Mouse (Mus musculus) forebrain, postnatal 0 days (tissue): Measurements from ENCODE around the gene Gabrg3. TPM values are rescaled to one million over a fixed set of nuclear protein-coding genes. Genes with fewer than 3 reads are reported as not detected.

Source experiments
- ATAC-seq: fragments of 200-750 bp; cut with Nextera tagmentation; 2 replicates; pipeline ENCODE4 v1.8.0; 2017; ENCODE audit warnings: mild to moderate bottlenecking, moderate library complexity
- DNase-seq: peaks from one replicate; pipeline ENCODE4 v3.0.0-alpha.2; 2015
- H3K27ac ChIP-seq: fragments of 300-500 bp; sonication (generic); 2 replicates; pipeline ENCODE4 v1.5.1; 2014; ENCODE audit warnings: low read depth, mild to moderate bottlenecking, antibody characterized with exemption, low read length, moderate library complexity, mixed read lengths
- H3K27me3 ChIP-seq: fragments of 300-500 bp; sonication (generic); 2 replicates; pipeline ENCODE4 v1.6.1; 2014; ENCODE audit warnings: mild to moderate bottlenecking, low read length, mixed read lengths; ENCODE audit not compliant: insufficient read depth
- H3K36me3 ChIP-seq: fragments of 300-500 bp; sonication (generic); 2 replicates; pipeline ENCODE4 v1.6.1; 2014; ENCODE audit warnings: mild to moderate bottlenecking, moderate library complexity; ENCODE audit not compliant: insufficient read depth
- H3K4me1 ChIP-seq: fragments of 300-500 bp; sonication (generic); 2 replicates; pipeline ENCODE4 v1.6.1; 2014; ENCODE audit warnings: antibody characterized with exemption; ENCODE audit not compliant: insufficient read depth
- H3K4me2 ChIP-seq: fragments of 300-500 bp; sonication (generic); 2 replicates; pipeline ENCODE4 v1.6.1; 2014; ENCODE audit warnings: low read depth, mild to moderate bottlenecking, moderate library complexity
- H3K4me3 ChIP-seq: fragments of 300-500 bp; sonication (generic); 2 replicates; pipeline ENCODE4 v1.5.1; 2014; ENCODE audit warnings: low read depth, low read length, mixed read lengths
- H3K9ac ChIP-seq: fragments of 300-500 bp; sonication (generic); 2 replicates; pipeline ENCODE4 v1.6.1; 2014; ENCODE audit warnings: mild to moderate bottlenecking
- H3K9me3 ChIP-seq: fragments of 300-500 bp; sonication (generic); 2 replicates; pipeline ENCODE4 v1.6.1; 2016; ENCODE audit warnings: low read length
- CTCF ChIP-seq: sonication (generic); IDR thresholded peaks from 2 replicates; pipeline ENCODE4 v1.5.1; 2016; ENCODE audit warnings: antibody characterized with exemption, control low read depth, low read depth
- WGBS: fragments of 180-500 bp; shearing (Covaris S2); extraction: QIAGEN DNeasy Blood & Tissue Kit; methylation state at CpG from one replicate; pipeline ENCODE4 v1.1.7; 2014; 5-methylcytosine and 5-hydroxymethylcytosine counted together
- polyA plus RNA-seq: library from polyadenylated mRNA; unstranded; fragments of >200 nt; fragmentation: Nextera tagmentation; extraction: Ambion mirVana; gene quantifications from 2 replicates; pipeline ENCODE4 v1.2.1, GENCODE M21; 2015
- total RNA-seq: library from RNA; depleted of rRNA; stranded (reverse); fragments of >200 nt; gene quantifications from 2 replicates; pipeline ENCODE4 v1.2.3, GENCODE M21; 2014

Gabrg3 gene
- total and polyA plus RNA-seq, 2 experiments from 2014 or later: 9.6 to 21.6 TPM

- ATAC-seq: no peak
- Histone ChIP-seq H3K9me3 (no peaks in the 10 kb centered on the region), H3K27me3 (no peaks in the 10 kb centered on the region), H3K4me3 (no peak overlapping the region), H3K4me2 (no peak overlapping the region), H3K36me3 (no peaks in the 10 kb centered on the region), H3K9ac (no peak overlapping the region), H3K27ac (no peak overlapping the region), H3K4me1 (no peaks in the 10 kb centered on the region)
- 79% methylated on average over 1 of the region's 1 CpGs for whole genome bisulfite sequencing
- no peak for TF ChIP-seq CTCF
- no peak for DNase-seq
Observed at GRCm38 (mm10) chr7:57314971-57315370, 72.0 kb downstream of the Gabrg3 start.

- ATAC-seq (no peak), DNase-seq (no peak)
- Histone ChIP-seq H3K27me3 (no peaks in the 10 kb centered on the region), H3K27ac (no peak overlapping the region), H3K9ac (no peak overlapping the region), H3K36me3 (no peaks in the 10 kb centered on the region), H3K9me3 (no peaks in the 10 kb centered on the region), H3K4me3 (no peak overlapping the region), H3K4me2 (no peak overlapping the region), H3K4me1 (no peaks in the 10 kb centered on the region)
- 91% methylated on average over 2 of the region's 2 CpGs for WGBS
- TF ChIP-seq CTCF: no peak
Observed at GRCm38 (mm10) chr7:57312018-57312417, 75.0 kb downstream of the Gabrg3 start.

- 86% methylated on average over 1 of the region's 1 CpGs for WGBS
- ATAC-seq: no peak
Observed at GRCm38 (mm10) chr7:57307337-57307736, 79.7 kb downstream of the Gabrg3 start.

GRCm38 (mm10) chr7:57296639-57297038 lies 90.3 kb downstream of the Gabrg3 start:
- WGBS: 74% methylated on average over 3 of the region's 3 CpGs
- H3K4me1 ChIP-seq: no peaks in the 10 kb centered on the region
- H3K4me2 ChIP-seq: no peak overlapping the region
- peak; percentile 50 for ATAC-seq
- no peak overlapping the region for H3K4me3 ChIP-seq
- no peak overlapping the region for H3K9ac ChIP-seq
- H3K27ac ChIP-seq: no peak overlapping the region
- no peak for TF ChIP-seq CTCF
- H3K27me3 ChIP-seq: no peaks in the 10 kb centered on the region
- H3K36me3 ChIP-seq: no peaks in the 10 kb centered on the region
- no peaks in the 10 kb centered on the region for H3K9me3 ChIP-seq
- peak; percentile 48 for DNase-seq

More at GRCm38 (mm10) chr7:57307337-57307736, 79.7 kb downstream of the Gabrg3 start:
- no peak overlapping the region for H3K4me3 ChIP-seq
- no peaks in the 10 kb centered on the region for H3K27me3 ChIP-seq
- H3K4me2 ChIP-seq: no peak overlapping the region
- H3K9ac ChIP-seq: no peak overlapping the region
- TF ChIP-seq CTCF: no peak
- DNase-seq: no peak
- H3K36me3 ChIP-seq: no peaks in the 10 kb centered on the region
- H3K9me3 ChIP-seq: no peaks in the 10 kb centered on the region
- no peak overlapping the region for H3K27ac ChIP-seq
- H3K4me1 ChIP-seq: no peaks in the 10 kb centered on the region

- H3K4me1 ChIP-seq: no peaks in the 10 kb centered on the region
- ATAC-seq: peak; percentile 78
- H3K27ac ChIP-seq: no peak overlapping the region
- H3K27me3 ChIP-seq: no peaks in the 10 kb centered on the region
- DNase-seq: peak; percentile 33
- no peaks in the 10 kb centered on the region for H3K36me3 ChIP-seq
- H3K9ac ChIP-seq: no peak overlapping the region
- H3K4me2 ChIP-seq: no peak overlapping the region
- H3K4me3 ChIP-seq: no peak overlapping the region
- no peaks in the 10 kb centered on the region for H3K9me3 ChIP-seq
- no peak for TF ChIP-seq CTCF
- WGBS: 64% methylated on average over 1 of the region's 1 CpGs
Observed at GRCm38 (mm10) chr7:57294127-57294526, 92.9 kb downstream of the Gabrg3 start.

- peak; percentile 86 for ATAC-seq
- Histone ChIP-seq H3K4me2 (no peak overlapping the region), H3K4me1 (no peaks in the 10 kb centered on the region), H3K27ac (no peak overlapping the region), H3K9ac (no peak overlapping the region), H3K4me3 (no peak overlapping the region), H3K9me3 (no peaks in the 10 kb centered on the region), H3K36me3 (no peaks in the 10 kb centered on the region), H3K27me3 (no peaks in the 10 kb centered on the region)
- no peak for TF ChIP-seq CTCF
- 71% methylated on average over 6 of the region's 6 CpGs for WGBS
- DNase-seq: peak; percentile 60
Observed at GRCm38 (mm10) chr7:57293564-57293963, 93.4 kb downstream of the Gabrg3 start.

GRCm38 (mm10) chr7:57283186-57283585 lies 103.8 kb downstream of the Gabrg3 start:
- no peak overlapping the region for H3K27ac ChIP-seq
- H3K4me1 ChIP-seq: no peaks in the 10 kb centered on the region
- WGBS: 88% methylated on average over 6 of the region's 6 CpGs

More at GRCm38 (mm10) chr7:57283186-57283585, 103.8 kb downstream of the Gabrg3 start:
- no peak overlapping the region for H3K9ac ChIP-seq
- H3K36me3 ChIP-seq: no peaks in the 10 kb centered on the region
- DNase-seq (no peak), ATAC-seq (no peak)
- no peaks in the 10 kb centered on the region for H3K27me3 ChIP-seq
- no peak overlapping the region for H3K4me2 ChIP-seq
- H3K9me3 ChIP-seq: no peaks in the 10 kb centered on the region
- no peak overlapping the region for H3K4me3 ChIP-seq
- TF ChIP-seq CTCF: no peak
